Mouse (Mus musculus) hindbrain, embryonic 10.5 days (tissue): ENCODE measurements around the gene Fam173a. TPM values are rescaled to one million over a fixed set of nuclear protein-coding genes. Genes with fewer than 3 reads are reported as not detected.
A peak's percentile ranks its signal among the peaks of the same experiment; 100 is the strongest.

Experiments
- DNase-seq: peaks from one replicate; pipeline ENCODE4 v3.0.0-alpha.2; 2017; ENCODE audit warnings: low spot score
- H3K27ac ChIP-seq: fragments of 300-500 bp; sonication (generic); 2 replicates; pipeline ENCODE4 v1.5.1; 2016; ENCODE audit warnings: mild to moderate bottlenecking, moderate library complexity
- H3K27me3 ChIP-seq: fragments of 300-500 bp; sonication (generic); 2 replicates; pipeline ENCODE4 v1.6.1; 2016; ENCODE audit warnings: mild to moderate bottlenecking; ENCODE audit not compliant: poor library complexity, insufficient read depth, severe bottlenecking
- H3K36me3 ChIP-seq: fragments of 300-500 bp; sonication (generic); 2 replicates; pipeline ENCODE4 v1.6.1; 2016; ENCODE audit warnings: mild to moderate bottlenecking, moderate library complexity
- H3K4me1 ChIP-seq: fragments of 300-500 bp; sonication (generic); replicated peaks from 2 replicates; pipeline ENCODE4 v1.6.1; 2016; ENCODE audit warnings: mild to moderate bottlenecking
- H3K4me3 ChIP-seq: fragments of 300-500 bp; sonication (generic); 2 replicates; pipeline ENCODE4 v1.5.1; 2016; ENCODE audit warnings: mild to moderate bottlenecking, moderate library complexity
- H3K9me3 ChIP-seq: fragments of 300-500 bp; sonication (generic); 2 replicates; pipeline ENCODE4 v1.6.1; 2016; ENCODE audit warnings: mild to moderate bottlenecking, moderate library complexity
- WGBS: fragments of 180-500 bp; shearing (Covaris S2); methylation state at CpG from one replicate; pipeline ENCODE4 v1.1.7; 2016; 5-methylcytosine and 5-hydroxymethylcytosine counted together
- polyA plus RNA-seq: library from polyadenylated mRNA; unstranded; fragments of >200 nt; fragmentation: Nextera tagmentation; extraction: Ambion mirVana; gene quantifications from 2 replicates; pipeline ENCODE4 v1.2.1, GENCODE M21; 2016

Fam173a gene
- polyA plus RNA-seq, 1 experiment from 2014 or later, result 76.0 TPM

DNA sequence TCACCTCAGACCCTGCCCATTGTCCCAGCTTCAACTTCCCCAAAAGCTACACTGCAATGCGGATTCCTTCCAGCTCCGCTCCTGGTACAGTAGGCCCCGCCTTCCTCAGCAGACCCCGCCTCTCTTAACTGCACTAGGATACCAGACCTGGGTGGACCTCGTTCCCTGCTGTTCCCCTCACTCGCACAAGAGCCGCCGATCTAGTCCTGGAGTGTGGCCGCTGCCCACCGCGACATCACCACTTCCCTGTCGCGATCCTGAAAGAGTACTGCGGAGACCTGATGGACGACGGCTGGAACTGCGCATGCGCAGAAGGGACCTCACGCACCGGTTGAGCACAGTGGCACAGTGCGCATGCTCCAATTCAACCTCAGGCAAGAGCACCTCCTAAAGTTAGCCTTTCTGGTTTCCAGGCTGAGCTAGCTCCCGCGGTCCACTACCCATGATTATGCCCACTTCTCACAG, 7.4 kb downstream of the Fam173a start, which contains the start of gene Haghl:
Gene Haghl, minus strand, starts transcription at position 393 of the 465 bp plus-strand sequence.
- H3K27me3 ChIP-seq, result no peaks in the 10 kb centered on the region
- peak; percentile 98 for DNase-seq
- H3K9me3 ChIP-seq, result no peaks in the 10 kb centered on the region
- H3K27ac ChIP-seq, result peak within 1 kb of the TSS; percentile 97
- peak within 1 kb of the TSS; percentile 75 for H3K4me3 ChIP-seq
- peaks cover 77% of the 10 kb centered on the region for H3K36me3 ChIP-seq
- WGBS, result under 1% methylated on average over 23 of the region's 23 CpGs
- peaks cover 40% of the 10 kb centered on the region for H3K4me1 ChIP-seq

GRCm38 (mm10) chr17:25783861-25784574, 8.7 kb downstream of the Fam173a start:
- 87% methylated on average over 15 of the region's 15 CpGs for WGBS

DNA sequence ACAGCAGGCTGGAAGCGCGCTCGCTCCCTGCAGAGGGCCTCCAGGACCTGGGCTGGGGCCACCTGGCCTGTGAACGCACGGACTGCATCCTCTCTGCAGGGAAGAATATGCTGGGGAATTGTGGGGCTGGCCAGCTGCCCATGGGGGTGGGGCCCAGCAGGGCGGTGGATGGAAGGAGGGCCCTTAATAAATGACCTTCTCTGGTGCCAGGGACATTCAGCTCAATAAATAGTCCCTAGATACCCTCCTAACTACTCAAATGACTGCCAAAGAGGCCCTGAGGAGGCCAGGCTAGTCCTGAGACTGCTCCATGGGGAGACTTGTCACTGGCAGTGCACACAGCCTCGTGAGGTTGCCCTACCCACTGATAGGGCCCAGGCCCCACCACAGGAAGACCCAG, 9.6 kb downstream of the Fam173a start:
- no peaks in the 10 kb centered on the region for H3K27me3 ChIP-seq
- no peaks in the 10 kb centered on the region for H3K9me3 ChIP-seq
- no peak for DNase-seq
- no peak overlapping the region for H3K27ac ChIP-seq
- peak overlapping the region; percentile 5; the same call in 1 of the 2 replicates for H3K4me3 ChIP-seq
- WGBS, result 87% methylated on average over 7 of the region's 7 CpGs
- H3K36me3 ChIP-seq, result peaks cover 66% of the 10 kb centered on the region
- peaks cover 39% of the 10 kb centered on the region for H3K4me1 ChIP-seq

More at GRCm38 (mm10) chr17:25783861-25784574, 8.7 kb downstream of the Fam173a start:
- Histone ChIP-seq H3K27ac (peak overlapping the region; percentile 97), H3K27me3 (no peaks in the 10 kb centered on the region), H3K4me1 (peaks cover 39% of the 10 kb centered on the region), H3K4me3 (peak overlapping the region; percentile 75), H3K36me3 (peaks cover 75% of the 10 kb centered on the region), H3K9me3 (no peaks in the 10 kb centered on the region)
- no peak for DNase-seq

GRCm38 (mm10) chr17:25781339-25781738, 11.4 kb downstream of the Fam173a start:
- H3K4me3 ChIP-seq, result no peak overlapping the region
- WGBS, result 88% methylated on average over 6 of the region's 6 CpGs
- H3K36me3 ChIP-seq, result peaks cover 60% of the 10 kb centered on the region
- no peak for DNase-seq
- no peak overlapping the region for H3K27ac ChIP-seq
- no peaks in the 10 kb centered on the region for H3K9me3 ChIP-seq
- H3K27me3 ChIP-seq, result no peaks in the 10 kb centered on the region
- H3K4me1 ChIP-seq, result peaks cover 37% of the 10 kb centered on the region

DNA sequence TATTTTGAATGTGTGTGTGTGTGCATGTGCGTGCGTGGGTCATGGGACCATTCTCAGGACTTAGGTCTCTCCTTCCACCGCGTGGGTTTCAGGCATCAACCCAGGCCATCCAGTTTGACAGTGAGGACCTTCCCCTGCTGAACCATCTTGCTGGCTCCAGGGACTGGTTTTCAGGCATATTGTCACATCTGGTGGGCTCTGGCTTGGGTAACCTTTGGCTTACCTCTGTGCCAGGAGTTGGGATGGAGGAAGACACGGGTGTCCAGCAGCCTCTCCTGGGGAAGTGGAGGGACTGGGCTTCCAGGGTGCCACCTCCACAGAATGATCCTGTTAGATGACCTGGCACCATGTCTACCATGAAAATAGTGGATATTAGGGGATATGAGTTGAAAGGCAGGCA, 14.8 kb downstream of the Fam173a start:
- 91% methylated on average over 5 of the region's 5 CpGs for WGBS
- peaks cover 45% of the 10 kb centered on the region for H3K36me3 ChIP-seq
- H3K4me1 ChIP-seq, result peaks cover 32% of the 10 kb centered on the region
- H3K9me3 ChIP-seq, result no peaks in the 10 kb centered on the region
- no peak overlapping the region for H3K4me3 ChIP-seq
- H3K27ac ChIP-seq, result no peak overlapping the region
- no peaks in the 10 kb centered on the region for H3K27me3 ChIP-seq
- no peak for DNase-seq

GRCm38 (mm10) chr17:25775318-25776062, 17.2 kb downstream of the Fam173a start:
- no peaks in the 10 kb centered on the region for H3K9me3 ChIP-seq
- peaks cover 25% of the 10 kb centered on the region for H3K4me1 ChIP-seq
- no peaks in the 10 kb centered on the region for H3K27me3 ChIP-seq
- peak overlapping the region; percentile 68; the same call in 1 of the 2 replicates for H3K4me3 ChIP-seq
- no peak overlapping the region for H3K27ac ChIP-seq
- no peak for DNase-seq
- 84% methylated on average over 10 of the region's 10 CpGs for whole genome bisulfite sequencing
- peaks cover 20% of the 10 kb centered on the region for H3K36me3 ChIP-seq

DNA sequence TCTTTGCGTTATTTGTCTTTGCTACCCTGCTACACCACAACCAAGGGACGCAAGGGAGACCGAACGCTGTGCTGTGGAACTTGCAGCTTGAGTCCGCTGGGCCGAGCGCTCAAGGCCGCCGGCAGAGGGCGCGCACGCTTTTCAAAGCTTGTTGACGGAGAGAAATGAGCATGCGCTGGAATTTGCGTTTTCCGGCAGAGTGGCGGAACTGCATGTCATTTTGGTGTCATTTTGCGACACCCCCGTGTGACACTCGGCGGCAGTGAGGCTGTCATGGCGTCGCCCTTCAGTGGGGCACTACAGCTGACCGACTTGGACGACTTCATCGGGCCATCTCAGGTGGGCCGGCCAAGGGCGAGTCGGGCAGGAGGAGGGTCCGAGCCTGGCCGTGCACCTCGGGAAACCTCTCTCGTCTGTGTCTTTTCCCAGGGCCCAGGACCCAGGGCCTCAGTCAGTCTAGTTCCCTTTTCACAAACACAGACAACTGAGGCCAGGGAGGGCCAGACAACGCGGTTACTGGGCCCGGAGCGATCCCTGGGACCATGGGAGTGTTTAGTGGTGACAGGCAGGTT, 19.1 kb downstream of the Fam173a start, which contains the start of gene Narfl:
Gene Narfl, plus strand, starts transcription at position 228 of the 572 bp plus-strand sequence.
- peaks cover 25% of the 10 kb centered on the region for H3K4me1 ChIP-seq
- WGBS, result under 1% methylated on average over 37 of the region's 37 CpGs
- peaks cover 10% of the 10 kb centered on the region for H3K36me3 ChIP-seq
- peak; percentile 99 for DNase-seq
- no peaks in the 10 kb centered on the region for H3K9me3 ChIP-seq
- H3K27ac ChIP-seq, result peak within 1 kb of the TSS; percentile 83
- peaks cover 11% of the 10 kb centered on the region; the same call in 1 of the 2 replicates for H3K27me3 ChIP-seq
- H3K4me3 ChIP-seq, result peak within 1 kb of the TSS; percentile 68

- peaks cover 33% of the 10 kb centered on the region; the same call in 1 of the 2 replicates for H3K27me3 ChIP-seq
- peaks cover 10% of the 10 kb centered on the region for H3K4me1 ChIP-seq
- H3K9me3 ChIP-seq, result no peaks in the 10 kb centered on the region
- no peak overlapping the region for H3K27ac ChIP-seq
- H3K4me3 ChIP-seq, result no peak overlapping the region
- no peak for DNase-seq
- H3K36me3 ChIP-seq, result no peaks in the 10 kb centered on the region
- 62% methylated on average over 9 of the region's 9 CpGs for WGBS
Observed at GRCm38 (mm10) chr17:25769331-25769730, 23.4 kb downstream of the Fam173a start.

- WGBS, result 63% methylated on average over 5 of the region's 5 CpGs
- H3K4me1 ChIP-seq, result peaks cover 16% of the 10 kb centered on the region
- H3K27ac ChIP-seq, result no peak overlapping the region
- no peaks in the 10 kb centered on the region for H3K9me3 ChIP-seq
- DNase-seq, result peak; percentile 60
- H3K4me3 ChIP-seq, result no peak overlapping the region
- no peaks in the 10 kb centered on the region for H3K36me3 ChIP-seq
- peaks cover 38% of the 10 kb centered on the region for H3K27me3 ChIP-seq
Observed at GRCm38 (mm10) chr17:25765886-25766285, 26.8 kb downstream of the Fam173a start.

DNA sequence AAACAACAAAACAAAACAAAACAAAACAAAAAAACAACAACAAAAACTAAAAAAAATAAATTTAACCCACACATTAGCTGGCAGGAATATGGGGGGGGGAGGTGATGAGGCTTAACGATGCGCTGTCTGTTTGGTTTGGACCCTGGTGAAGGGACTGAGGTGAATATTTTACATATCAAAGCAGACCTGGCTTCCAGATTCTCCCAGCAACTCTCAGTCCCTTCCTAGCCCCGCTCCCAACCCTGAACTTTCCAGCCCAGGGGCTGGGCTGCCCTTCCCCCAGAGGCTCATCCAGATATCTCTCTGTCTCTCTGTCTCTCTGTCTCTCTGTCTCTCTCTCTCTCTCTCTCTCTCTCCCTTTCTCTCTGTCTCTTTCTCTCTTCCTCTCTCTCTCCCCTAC, 30.1 kb downstream of the Fam173a start:
- no peak overlapping the region for H3K4me3 ChIP-seq
- WGBS, result 33% methylated on average over 3 of the region's 3 CpGs
- no peak overlapping the region for H3K27ac ChIP-seq
- no peak for DNase-seq
- no peaks in the 10 kb centered on the region for H3K36me3 ChIP-seq
- H3K27me3 ChIP-seq, result peaks cover 34% of the 10 kb centered on the region
- H3K4me1 ChIP-seq, result peaks cover 16% of the 10 kb centered on the region
- H3K9me3 ChIP-seq, result no peaks in the 10 kb centered on the region

GRCm38 (mm10) chr17:25761561-25761970, 31.1 kb downstream of the Fam173a start:
- Histone ChIP-seq H3K9me3 (no peaks in the 10 kb centered on the region), H3K27me3 (peaks cover 32% of the 10 kb centered on the region), H3K4me3 (no peak overlapping the region), H3K36me3 (no peaks in the 10 kb centered on the region), H3K4me1 (peaks cover 16% of the 10 kb centered on the region), H3K27ac (no peak overlapping the region)
- peak; percentile 50 for DNase-seq
- WGBS, result 34% methylated on average over 4 of the region's 4 CpGs

DNA sequence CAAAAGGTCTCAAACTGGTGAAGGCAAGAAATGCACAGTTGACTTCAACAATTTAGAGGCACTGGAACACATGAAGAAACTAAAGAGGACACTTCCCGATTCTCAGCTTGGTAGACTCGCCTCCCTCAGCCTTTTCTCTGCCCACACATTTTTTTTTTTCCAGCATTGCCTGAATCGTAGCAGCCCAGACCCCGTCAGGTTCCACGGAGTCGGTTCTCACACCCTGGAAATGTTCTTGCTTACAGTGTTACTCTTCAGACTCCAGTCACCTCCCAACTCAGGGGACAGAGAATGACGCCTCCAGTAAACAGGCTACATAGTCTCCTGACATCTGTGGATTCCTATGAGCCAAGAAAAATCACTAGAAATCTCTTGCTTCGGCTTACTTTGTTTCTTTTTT, 32.6 kb downstream of the Fam173a start:
- Histone ChIP-seq H3K27ac (no peak overlapping the region), H3K4me1 (peaks cover 29% of the 10 kb centered on the region), H3K36me3 (no peaks in the 10 kb centered on the region), H3K9me3 (no peaks in the 10 kb centered on the region), H3K4me3 (no peak overlapping the region), H3K27me3 (peaks cover 25% of the 10 kb centered on the region)
- 83% methylated on average over 8 of the region's 8 CpGs for WGBS
- DNase-seq, result no peak
